Mouse (Mus musculus): ENCODE data around the gene Stmn1. TPM values are rescaled to one million over a fixed set of nuclear protein-coding genes. Genes with fewer than 3 reads are reported as not detected.
"Not testable (repeated sequence)": the region's sequence is repeated elsewhere in the genome, so short reads cannot be mapped to it uniquely, and the experiment has no call there.

The Stmn1 gene
- total and polyA plus RNA-seq, 2 experiments from 2014 or later: 1,269 to 6,261 TPM

GRCm38 (mm10) chr4:134484231-134484630, 16.1 kb downstream of the Stmn1 start:
- no peak for DNase-seq (ENCODE audit: low spot score)
- no peak for TF ChIP-seq CTCF (IDR thresholded peaks at IDR 0.05)
- H3K27me3 ChIP-seq (ENCODE audit: insufficient read depth, low read length): no peaks in the 10 kb centered on the region
- 0 out of 2 replicates have a peak, but pooled peaks cover 2% of the 10 kb centered on the region for H3K4me1 ChIP-seq (ENCODE audit: insufficient read depth, low read length)
- no peak overlapping the region for H3K9ac ChIP-seq (replicated peaks; ENCODE audit: low read length, poor library complexity, severe bottlenecking)
- no peaks in the 10 kb centered on the region for H3K36me3 ChIP-seq (ENCODE audit: insufficient read depth, low read length)
- H3K9me3 ChIP-seq (ENCODE audit: low read length): no peaks in the 10 kb centered on the region
- no peak for ATAC-seq (ENCODE audit: low FRiP score)
- H3K4me2 ChIP-seq (ENCODE audit: low read depth, low read length, poor library complexity, severe bottlenecking): no peak overlapping the region
- WGBS: 77% methylated on average over 10 of the region's 10 CpGs
- no peak overlapping the region for H3K4me3 ChIP-seq (ENCODE audit: low read depth, low read length)
- no peak overlapping the region for H3K27ac ChIP-seq (ENCODE audit: low read depth, low read length)

DNA sequence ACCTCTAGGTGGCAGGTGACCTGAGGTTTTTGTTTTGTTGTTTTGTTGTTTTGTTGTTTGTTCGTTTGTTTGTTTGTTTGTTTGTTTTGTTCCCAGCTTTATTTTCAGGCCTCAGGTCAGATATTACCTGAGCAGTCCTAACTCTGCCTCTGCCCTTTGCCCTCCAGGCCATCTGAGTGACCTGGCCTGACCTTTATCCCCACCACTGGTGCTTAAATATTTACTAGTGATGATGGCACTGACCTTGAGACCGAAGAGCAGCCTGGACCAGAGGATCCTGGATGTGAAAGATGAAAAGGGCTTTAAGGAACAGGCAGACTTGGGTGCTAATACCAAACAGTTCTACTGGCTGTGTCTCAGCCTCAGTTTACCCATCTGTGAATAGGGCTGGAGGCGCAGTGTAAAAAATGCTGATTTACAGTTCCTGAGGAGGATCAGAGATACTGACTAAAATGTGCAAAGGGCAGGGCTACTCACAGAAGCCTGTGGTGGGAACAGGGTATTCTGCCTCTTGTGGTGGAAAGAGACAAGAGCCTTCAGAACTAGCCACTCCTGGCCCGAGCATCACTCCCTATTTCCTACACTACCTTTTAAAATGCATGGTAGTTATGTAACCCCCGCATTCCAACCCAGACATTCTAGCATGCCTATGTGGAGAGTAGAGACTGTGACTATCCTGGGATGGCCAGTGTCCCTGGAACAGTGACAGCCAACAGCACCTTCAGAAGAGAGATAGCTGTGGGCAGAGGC, 17.2 kb downstream of the Stmn1 start:
- Histone ChIP-seq H3K27me3 (ENCODE audit: insufficient read depth, low read length) (no peaks in the 10 kb centered on the region), H3K27ac (ENCODE audit: low read depth, low read length) (no peak overlapping the region), H3K4me3 (ENCODE audit: low read depth, low read length) (no peak overlapping the region), H3K4me1 (ENCODE audit: insufficient read depth, low read length) (0 out of 2 replicates have a peak, but pooled peaks cover 2% of the 10 kb centered on the region), H3K4me2 (ENCODE audit: low read depth, low read length, poor library complexity, severe bottlenecking) (no peak overlapping the region), H3K9me3 (ENCODE audit: low read length) (no peaks in the 10 kb centered on the region), H3K36me3 (ENCODE audit: insufficient read depth, low read length) (no peaks in the 10 kb centered on the region), H3K9ac (replicated peaks; ENCODE audit: low read length, poor library complexity, severe bottlenecking) (no peak overlapping the region)
- peak; percentile 30 for TF ChIP-seq CTCF (IDR thresholded peaks at IDR 0.05)
- DNase-seq (ENCODE audit: low spot score) (no peak), ATAC-seq (ENCODE audit: low FRiP score) (no peak)
- WGBS: 88% methylated on average over 5 of the region's 5 CpGs

GRCm38 (mm10) chr4:134488211-134488610, 20.1 kb downstream of the Stmn1 start:
- Histone ChIP-seq H3K9ac (replicated peaks; ENCODE audit: low read length, poor library complexity, severe bottlenecking) (no peak overlapping the region), H3K27ac (ENCODE audit: low read depth, low read length) (no peak overlapping the region), H3K4me2 (ENCODE audit: low read depth, low read length, poor library complexity, severe bottlenecking) (no peak overlapping the region), H3K4me3 (ENCODE audit: low read depth, low read length) (no peak overlapping the region), H3K36me3 (ENCODE audit: insufficient read depth, low read length) (no peaks in the 10 kb centered on the region), H3K4me1 (ENCODE audit: insufficient read depth, low read length) (0 out of 2 replicates have a peak, but pooled peaks cover 2% of the 10 kb centered on the region), H3K27me3 (ENCODE audit: insufficient read depth, low read length) (no peaks in the 10 kb centered on the region), H3K9me3 (ENCODE audit: low read length) (no peaks in the 10 kb centered on the region)
- ATAC-seq (ENCODE audit: low FRiP score) (no peak), DNase-seq (ENCODE audit: low spot score) (no peak)
- no peak for TF ChIP-seq CTCF (IDR thresholded peaks at IDR 0.05)
- 95% methylated on average over 5 of the region's 5 CpGs for WGBS

GRCm38 (mm10) chr4:134489986-134490665, 22.0 kb downstream of the Stmn1 start:
- Histone ChIP-seq H3K27me3 (ENCODE audit: insufficient read depth, low read length) (no peaks in the 10 kb centered on the region), H3K27ac (ENCODE audit: low read depth, low read length) (no peak overlapping the region), H3K4me3 (ENCODE audit: low read depth, low read length) (no peak overlapping the region), H3K9me3 (ENCODE audit: low read length) (no peaks in the 10 kb centered on the region), H3K4me2 (ENCODE audit: low read depth, low read length, poor library complexity, severe bottlenecking) (no peak overlapping the region), H3K36me3 (ENCODE audit: insufficient read depth, low read length) (no peaks in the 10 kb centered on the region), H3K4me1 (ENCODE audit: insufficient read depth, low read length) (peaks cover 6% of the 10 kb centered on the region), H3K9ac (replicated peaks; ENCODE audit: low read length, poor library complexity, severe bottlenecking) (no peak overlapping the region)
- 85% methylated on average over 11 of the region's 11 CpGs for WGBS
- TF ChIP-seq CTCF (IDR thresholded peaks at IDR 0.05): no peak
- DNase-seq (ENCODE audit: low spot score) (no peak), ATAC-seq (ENCODE audit: low FRiP score) (no peak)

DNA sequence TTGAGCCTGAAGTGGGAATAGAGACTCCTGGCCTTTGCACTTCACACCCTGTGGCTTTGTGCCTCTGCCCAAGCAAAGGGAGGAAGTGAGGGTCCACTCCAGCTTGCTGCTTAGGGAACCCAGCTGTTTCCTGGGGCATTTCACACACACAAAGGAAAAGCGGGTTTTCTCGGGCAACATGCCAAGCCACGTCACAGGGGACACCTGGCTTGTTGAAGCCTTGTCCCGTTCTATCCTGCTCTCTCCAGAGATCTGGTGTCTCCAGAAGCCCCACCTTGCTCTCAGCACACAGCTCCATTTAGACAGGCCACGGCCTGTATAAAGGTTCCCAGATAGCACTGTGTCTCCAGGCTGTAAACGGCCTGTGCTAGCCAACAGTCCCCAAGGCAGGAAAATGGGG, 23.6 kb downstream of the Stmn1 start:
- no peak for ATAC-seq (ENCODE audit: low FRiP score)
- WGBS: 70% methylated on average over 6 of the region's 6 CpGs

GRCm38 (mm10) chr4:134494161-134494560, 26.0 kb downstream of the Stmn1 start:
- H3K4me1 ChIP-seq (ENCODE audit: insufficient read depth, low read length): peaks cover 13% of the 10 kb centered on the region
- not testable (repeated sequence) for DNase-seq (ENCODE audit: low spot score); H3K27me3 ChIP-seq (ENCODE audit: insufficient read depth, low read length); H3K27ac ChIP-seq (ENCODE audit: low read depth, low read length); H3K4me2 ChIP-seq (ENCODE audit: low read depth, low read length, poor library complexity, severe bottlenecking); H3K4me3 ChIP-seq (ENCODE audit: low read depth, low read length); ATAC-seq (ENCODE audit: low FRiP score); H3K9me3 ChIP-seq (ENCODE audit: low read length); H3K36me3 ChIP-seq (ENCODE audit: insufficient read depth, low read length); H3K9ac ChIP-seq (replicated peaks; ENCODE audit: low read length, poor library complexity, severe bottlenecking)
- 94% methylated on average over 6 of the region's 6 CpGs for WGBS

More for the DNA sequence above, 23.6 kb downstream of the Stmn1 start:
- no peaks in the 10 kb centered on the region for H3K9me3 ChIP-seq (ENCODE audit: low read length)
- H3K36me3 ChIP-seq (ENCODE audit: insufficient read depth, low read length): no peaks in the 10 kb centered on the region
- no peak overlapping the region for H3K4me2 ChIP-seq (ENCODE audit: low read depth, low read length, poor library complexity, severe bottlenecking)
- peaks cover 7% of the 10 kb centered on the region for H3K4me1 ChIP-seq (ENCODE audit: insufficient read depth, low read length)
- H3K27ac ChIP-seq (ENCODE audit: low read depth, low read length): no peak overlapping the region
- H3K9ac ChIP-seq (replicated peaks; ENCODE audit: low read length, poor library complexity, severe bottlenecking): no peak overlapping the region
- no peak for TF ChIP-seq CTCF (IDR thresholded peaks at IDR 0.05)
- H3K4me3 ChIP-seq (ENCODE audit: low read depth, low read length): no peak overlapping the region
- no peak for DNase-seq (ENCODE audit: low spot score)
- H3K27me3 ChIP-seq (ENCODE audit: insufficient read depth, low read length): no peaks in the 10 kb centered on the region

Data from midbrain, postnatal 0 days (tissue).